ENCODE assay signal across 17 mouse cellular contexts in genomic region chr5:143618585-143618984, GRCm38 (mm10). TPM values are rescaled to one million over a fixed set of nuclear protein-coding genes. Genes with fewer than 3 reads are reported as not detected.
A peak's percentile ranks its signal among the peaks of the same experiment; 100 is the strongest.
DNase-seq lines count a peak whose midpoint lies in the region; ATAC-seq and TF ChIP-seq lines count a peak whose summit lies in the region.
"Had no signal": no experiment of that assay in that cellular context is flagged by ENCODE, and none has a peak within 500 bp of the region (broad histone marks: within the 10 kb centered on the region; RNA-seq: fewer than 3 reads in every experiment).

No protein-coding gene starts in this region.

- no peak overlapping the region for H3K4me3 ChIP-seq in gastrocnemius, adult 2 months
- H3K4me3 ChIP-seq in heart, postnatal 0 days (ENCODE audit: low read depth, low read length): no peak overlapping the region
- H3K4me3 ChIP-seq in embryonic facial prominence, embryonic 10.5 days: no peak overlapping the region
- no peak overlapping the region for H3K4me3 ChIP-seq in limb, embryonic 15.5 days
- H3K4me3 ChIP-seq: hindbrain, embryonic 12.5 days; layer of hippocampus, adult 2 months; left cerebral cortex, adult 2 months had no signal

- ATAC-seq in heart, postnatal 0 days (ENCODE audit: insufficient read depth, low read depth): no peak
- ATAC-seq in limb, embryonic 15.5 days (ENCODE audit: insufficient number of reproducible peaks, low FRiP score, low TSS enrichment, low read depth): no peak
- ATAC-seq: CD4-positive, CD25-positive, alpha-beta regulatory T cell, adult 4 months; inflammation-experienced regulatory T-cells, adult 6 months had no signal

- no peak overlapping the region for H3K4me2 ChIP-seq in heart, postnatal 0 days (ENCODE audit: low read depth, low read length)
- no peak overlapping the region for H3K4me2 ChIP-seq in limb, embryonic 15.5 days
- H3K4me2 ChIP-seq: hindbrain, embryonic 12.5 days had no signal

- no peak for TF ChIP-seq EP300 in heart, postnatal 0 days (IDR thresholded peaks at IDR 0.05; ENCODE audit: low read depth)

- H3K9me3 ChIP-seq in heart, postnatal 0 days (replicated peaks; ENCODE audit: control insufficient read depth, low read length): no peaks in the 10 kb centered on the region
- no peaks in the 10 kb centered on the region for H3K9me3 ChIP-seq in embryonic facial prominence, embryonic 10.5 days
- no peaks in the 10 kb centered on the region for H3K9me3 ChIP-seq in limb, embryonic 15.5 days
- H3K9me3 ChIP-seq: G1E; hindbrain, embryonic 12.5 days had no signal

- intact Hi-C loops in gastrocnemius, adult 2 months (cut with DNase I): no loop called here

- H3K27me3 ChIP-seq in heart, postnatal 0 days (ENCODE audit: control insufficient read depth, insufficient read depth, low read length): no peaks in the 10 kb centered on the region
- no peaks in the 10 kb centered on the region; the same call in 1 of the 2 replicates for H3K27me3 ChIP-seq in embryonic facial prominence, embryonic 10.5 days (replicated peaks; ENCODE audit: low read depth, poor library complexity, severe bottlenecking)
- H3K27me3 ChIP-seq in limb, embryonic 15.5 days: no peaks in the 10 kb centered on the region
- H3K27me3 ChIP-seq: hindbrain, embryonic 12.5 days had no signal

- H3K9ac ChIP-seq in heart, postnatal 0 days (replicated peaks; ENCODE audit: low read depth, low read length): no peak overlapping the region
- H3K9ac ChIP-seq in limb, embryonic 15.5 days: no peak overlapping the region
- H3K9ac ChIP-seq: hindbrain, embryonic 12.5 days had no signal

- no peaks in the 10 kb centered on the region for H3K36me3 ChIP-seq in heart, postnatal 0 days (replicated peaks; ENCODE audit: control insufficient read depth, insufficient read depth, low read length)
- H3K36me3 ChIP-seq in embryonic facial prominence, embryonic 10.5 days (replicated peaks): no peaks in the 10 kb centered on the region
- no peaks in the 10 kb centered on the region for H3K36me3 ChIP-seq in limb, embryonic 15.5 days
- H3K36me3 ChIP-seq: G1E; hindbrain, embryonic 12.5 days had no signal

- peak overlapping the region; percentile 29 for H3K27ac ChIP-seq in gastrocnemius, adult 2 months
- peak overlapping the region; percentile 72; the same call in 1 of the 2 replicates for H3K27ac ChIP-seq in heart, postnatal 0 days (ENCODE audit: low read depth)
- H3K27ac ChIP-seq in embryonic facial prominence, embryonic 10.5 days (replicated peaks): peak overlapping the region; percentile 52; the same call in 1 of the 2 replicates
- H3K27ac ChIP-seq in limb, embryonic 15.5 days: 0 out of 2 replicates have a peak overlapping the region, but pooled peaks have one; percentile 11
- H3K27ac ChIP-seq: left cerebral cortex, adult 2 months had no signal

- peaks cover 19% of the 10 kb centered on the region for H3K4me1 ChIP-seq in heart, postnatal 0 days (ENCODE audit: control insufficient read depth, insufficient read depth)
- peaks cover 46% of the 10 kb centered on the region for H3K4me1 ChIP-seq in embryonic facial prominence, embryonic 10.5 days
- H3K4me1 ChIP-seq in limb, embryonic 15.5 days: peaks cover 42% of the 10 kb centered on the region

- 39% methylated on average over 7 of the region's 7 CpGs for WGBS in heart, postnatal 0 days
- 71% methylated on average over 7 of the region's 7 CpGs for WGBS in embryonic facial prominence, embryonic 10.5 days
- 48% methylated on average over 7 of the region's 7 CpGs for WGBS in limb, embryonic 15.5 days

- DNase-seq in gastrocnemius, adult 2 months: no peak
- DNase-seq in gastrocnemius, postnatal 25 days: no peak
- no peak for DNase-seq in heart, postnatal 0 days (ENCODE audit: low spot score)
- DNase-seq in heart, adult 9 months (ENCODE audit: low spot score in 2 of 2): no peak
- no peak for DNase-seq in embryonic facial prominence, embryonic 10.5 days (ENCODE audit: low spot score)
- no peak for DNase-seq in cerebellum, postnatal 14 days
- DNase-seq in frontal cortex, postnatal 10 days (ENCODE audit: low spot score in 2 of 2): no peak
- DNase-seq: gastrocnemius, postnatal 36 days; lung, postnatal 14 days; right cerebral cortex, adult 18-20 months had no signal

- TF ChIP-seq CTCF in gastrocnemius, adult 2 months (IDR thresholded peaks at IDR 0.05): no peak
- no peak for TF ChIP-seq CTCF in heart, postnatal 0 days (IDR thresholded peaks at IDR 0.05; ENCODE audit: low read depth)

RNA-seq across cellular contexts. Expression of gene Cyth3, which starts 3.7 kb away (rescaled TPM):
- 10 to 100 TPM; 10.7 to 15.8 TPM for total RNA-seq in gastrocnemius, adult 2 months (2021)
- total RNA-seq in gastrocnemius, postnatal 25 days (2021): 10 to 100 TPM; 13.9 to 16.9 TPM
- 84.1 and 115 TPM in 2 replicates for total RNA-seq in heart, postnatal 0 days (2014; rRNA removed; ENCODE audit: low replicate concordance)
- 42.8 and 45.2 TPM in 2 replicates for polyA plus RNA-seq in heart, postnatal 0 days (2015; fragmentation: Nextera tagmentation; extraction: Ambion mirVana)
- 40.4 and 48.1 TPM in 2 replicates for polyA plus RNA-seq in embryonic facial prominence, embryonic 10.5 days (2016; fragmentation: Nextera tagmentation; extraction: Ambion mirVana)
- polyA plus RNA-seq in limb, embryonic 15.5 days (2015; fragmentation: Nextera tagmentation; extraction: Ambion mirVana): 78.0 and 78.5 TPM in 2 replicates

Comparison
In these comparisons a context has a peak if more than half of its experiments do, and no peak if none do; other contexts are left out.
1. H3K27ac ChIP-seq: peak in every context shown above with its lines; median percentile 72 in heart, postnatal 0 days; 52 in embryonic facial prominence, embryonic 10.5 days; 29 in gastrocnemius, adult 2 months; 11 in limb, embryonic 15.5 days.